In genomic region chr8:104177054-104177453, GRCm38 (mm10) we compare ENCODE assay signal across 19 mouse cellular contexts. TPM values are rescaled to one million over a fixed set of nuclear protein-coding genes. Genes with fewer than 3 reads are reported as not detected.
DNase-seq lines count a peak whose midpoint lies in the region.
"Had no signal": no experiment of that assay in that cellular context is flagged by ENCODE, and none has a peak within 500 bp of the region (broad histone marks: within the 10 kb centered on the region; RNA-seq: fewer than 3 reads in every experiment).

No protein-coding gene starts in this region.

- intact Hi-C loops in left cerebral cortex, postnatal 14 days (cut with DNase I) = no loop called here

- DNase-seq in frontal cortex, postnatal 36 days (ENCODE audit: low spot score in 2 of 2) = peak; percentile 21 to 32
- no peak for DNase-seq in frontal cortex, postnatal 25 days (ENCODE audit: low spot score in 2 of 2)
- DNase-seq in left cerebral cortex, postnatal 14 days (ENCODE audit: low spot score in 2 of 2) = peak; percentile 19 to 36
- DNase-seq in left cerebral cortex, adult 11 months (ENCODE audit: low spot score) = no peak
- DNase-seq in 3T3-L1 (ENCODE audit: low read depth, low spot score) (peak; percentile 44), NIH3T3 (ENCODE audit: low read depth) (peak; percentile 26)
- no peak for DNase-seq in testis, postnatal 10 days (ENCODE audit: low spot score)
- DNase-seq in kidney, postnatal 10 days = no peak
- DNase-seq: adrenal gland, postnatal 25 days; cerebellum, adult 11 months; cerebellum, postnatal 25 days; gastrocnemius, adult 2 months; liver, embryonic 13.5 days; lung, adult 2 months; lung, postnatal 14 days; thymus, postnatal 14 days had no signal

RNA-seq across cellular contexts. Expression of gene Bean1, which starts 6.8 kb away (rescaled TPM):
- total RNA-seq in left cerebral cortex, postnatal 14 days (2021) = 10 to 100 TPM; 13.8 to 15.4 TPM
- total RNA-seq: hematopoietic stem cell, adult 5-6 weeks; megakaryocyte progenitor cell, adult 5-6 weeks; MEL had no signal

Comparison
In these comparisons a context has a peak if more than half of its experiments do, and no peak if none do; other contexts are left out.
1. DNase-seq: peak in frontal cortex, postnatal 36 days (2 of 2), left cerebral cortex, postnatal 14 days (2 of 2), 3T3-L1 (single experiment) and NIH3T3 (single experiment); none in frontal cortex, postnatal 25 days (0 of 2), left cerebral cortex, adult 11 months (single experiment), testis, postnatal 10 days (single experiment) and kidney, postnatal 10 days (single experiment).